Mouse (Mus musculus): ENCODE measurements around the gene Pik3cg.

Gene Pik3cg

DNA sequence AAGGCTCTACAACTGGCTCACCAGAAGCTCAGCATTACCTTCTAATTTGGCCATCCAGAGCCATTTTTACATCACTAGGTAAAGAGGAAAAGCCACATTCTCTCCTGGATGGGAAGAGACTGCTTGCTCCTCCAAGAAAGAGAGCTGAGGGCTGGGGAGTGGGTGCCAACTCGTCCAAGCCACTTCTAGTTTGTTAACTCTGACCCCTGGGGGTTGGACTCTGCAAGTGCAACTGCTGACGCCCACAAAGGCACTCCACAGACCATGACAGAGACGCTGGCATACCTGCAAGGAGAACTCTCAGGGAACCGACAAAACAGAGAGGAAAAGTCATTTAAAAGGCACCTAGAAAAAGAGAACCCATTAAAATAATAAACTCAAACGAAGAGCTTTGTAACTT lies 63.9 kb downstream of the Pik3cg start:
- intact Hi-C loops (cut with DNase I), result loop anchor here (1.0 to 5.0 kb wide), 2 partner anchors 82 to 177 kb away; partner anchors contain the start of gene Prkar2b

DNA sequence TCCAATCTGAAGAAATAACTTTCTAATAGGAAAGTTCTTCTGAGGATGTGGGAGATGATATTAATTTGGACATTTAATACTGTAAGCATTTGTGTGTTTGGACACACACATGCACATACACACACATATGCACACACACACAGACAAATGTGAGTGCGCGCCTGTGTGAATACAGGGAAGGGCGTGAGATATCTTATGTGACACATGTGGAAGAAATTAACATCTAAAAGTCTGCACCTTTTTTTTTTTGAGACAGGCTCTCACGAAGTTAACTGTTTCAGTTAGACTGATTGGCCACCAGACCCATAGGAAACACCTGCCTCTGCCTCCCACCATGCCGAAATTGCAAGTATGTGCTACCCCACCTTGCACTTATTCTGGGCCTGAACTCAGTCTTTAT lies 64.7 kb downstream of the Pik3cg start:
- intact Hi-C loops (cut with DNase I), result loop anchor here (1.0 to 5.0 kb wide), 2 partner anchors 81 to 176 kb away; partner anchors contain the start of gene Prkar2b

DNA sequence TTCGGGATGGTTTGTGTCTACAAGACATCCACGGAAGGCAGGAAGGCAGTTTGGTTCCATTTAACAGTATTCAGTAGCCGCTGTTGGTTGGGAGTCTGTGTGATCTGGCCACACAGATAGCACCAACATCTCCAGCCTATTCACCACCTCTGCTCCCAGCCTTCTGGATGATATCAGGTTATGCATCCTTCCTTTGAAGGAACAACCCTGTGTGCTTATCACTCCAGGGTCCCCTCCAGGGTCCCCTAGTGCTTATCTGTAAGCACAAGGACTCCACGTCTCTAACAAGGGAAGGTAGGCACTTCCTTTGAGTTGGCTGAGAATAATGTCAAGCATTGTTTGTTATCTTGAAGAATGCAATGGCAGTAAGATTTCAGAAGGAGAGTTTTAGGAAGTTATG lies 65.3 kb downstream of the Pik3cg start:
- intact Hi-C loops (cut with DNase I), result loop anchor here (5.0 kb wide), 1 partner anchor 81 kb away; the partner anchor contains the start of gene Prkar2b

DNA sequence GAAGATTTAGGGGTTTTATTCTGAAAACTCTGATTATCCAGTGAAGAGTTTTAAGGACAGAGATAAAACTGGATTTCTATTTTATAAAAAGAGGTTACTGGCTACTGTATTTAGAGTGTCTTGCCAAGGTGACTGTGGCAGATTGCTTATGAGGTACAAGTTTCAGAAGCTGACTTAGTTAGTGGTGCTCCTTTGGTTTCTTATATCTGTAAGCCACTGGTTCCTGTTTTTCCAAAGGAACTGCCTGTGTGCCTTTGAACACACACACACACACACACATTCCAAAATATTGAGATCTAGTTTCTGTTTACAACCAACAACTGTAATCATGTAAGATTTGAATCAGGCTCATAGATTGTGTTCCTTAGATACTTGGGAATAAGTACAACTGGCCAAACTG lies 66.7 kb downstream of the Pik3cg start:
- intact Hi-C loops (cut with DNase I), result loop anchor here (5.0 kb wide), 1 partner anchor 79 kb away; the partner anchor contains the start of gene Prkar2b

DNA sequence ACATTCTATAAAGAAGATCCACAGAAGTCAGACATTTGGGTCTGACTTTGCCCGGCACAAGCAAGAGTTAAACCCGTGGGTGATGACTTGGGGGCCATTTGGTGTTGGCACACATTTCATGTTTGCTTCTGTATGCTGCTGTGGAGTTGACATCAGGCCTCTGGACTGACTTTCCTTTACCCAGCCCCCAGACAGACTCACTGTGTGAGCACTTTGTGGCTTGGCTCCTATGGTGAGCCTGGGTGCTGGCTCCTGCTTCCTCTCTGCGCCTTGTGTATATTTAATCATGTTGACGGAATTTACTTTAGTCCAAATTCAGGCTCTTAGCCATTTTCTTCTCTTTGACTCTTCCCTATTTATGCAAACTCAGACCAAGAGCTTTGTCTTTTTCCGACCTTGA lies 69.6 kb downstream of the Pik3cg start:
- intact Hi-C loops (cut with DNase I), result no loop called here

DNA sequence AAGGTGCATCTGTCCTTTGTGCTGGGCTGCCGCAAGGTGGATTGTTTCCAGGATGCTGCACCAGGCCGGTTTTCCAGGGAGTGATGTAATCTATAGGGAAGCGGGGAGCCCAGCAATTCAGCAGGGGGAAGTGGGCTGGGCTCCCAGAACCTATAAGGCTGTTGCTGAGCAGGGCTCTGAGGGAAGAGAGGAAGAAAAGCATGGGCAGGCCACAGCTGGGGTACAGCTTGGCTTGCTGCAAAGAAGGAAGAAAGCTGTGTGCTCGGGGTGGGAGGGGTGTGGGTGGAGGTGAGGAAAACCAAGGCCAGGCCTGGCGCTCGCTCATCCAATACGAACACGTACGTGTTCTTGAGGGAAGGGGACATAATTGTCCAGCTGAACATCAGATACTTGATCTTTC lies 70.1 kb downstream of the Pik3cg start:
- intact Hi-C loops (cut with DNase I), result no loop called here

DNA sequence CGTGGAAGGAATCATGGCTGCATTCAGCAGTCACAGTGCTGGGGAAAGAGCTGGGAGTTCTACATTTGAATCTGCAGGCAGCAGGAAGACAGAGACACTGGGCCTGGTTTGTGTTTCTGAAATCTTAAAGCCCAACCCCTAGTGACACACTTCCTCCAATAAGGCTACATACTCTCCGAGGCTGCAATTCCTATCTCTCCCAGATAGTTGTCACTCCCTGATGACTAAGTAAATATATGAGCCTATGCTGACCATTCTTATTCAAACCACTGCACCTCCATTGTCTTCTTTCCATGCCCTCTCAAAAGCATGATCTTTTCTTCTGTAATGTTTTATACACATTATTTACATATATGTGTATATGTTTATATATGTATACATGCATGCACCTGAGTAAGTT lies 70.9 kb downstream of the Pik3cg start:
- intact Hi-C loops (cut with DNase I), result no loop called here

DNA sequence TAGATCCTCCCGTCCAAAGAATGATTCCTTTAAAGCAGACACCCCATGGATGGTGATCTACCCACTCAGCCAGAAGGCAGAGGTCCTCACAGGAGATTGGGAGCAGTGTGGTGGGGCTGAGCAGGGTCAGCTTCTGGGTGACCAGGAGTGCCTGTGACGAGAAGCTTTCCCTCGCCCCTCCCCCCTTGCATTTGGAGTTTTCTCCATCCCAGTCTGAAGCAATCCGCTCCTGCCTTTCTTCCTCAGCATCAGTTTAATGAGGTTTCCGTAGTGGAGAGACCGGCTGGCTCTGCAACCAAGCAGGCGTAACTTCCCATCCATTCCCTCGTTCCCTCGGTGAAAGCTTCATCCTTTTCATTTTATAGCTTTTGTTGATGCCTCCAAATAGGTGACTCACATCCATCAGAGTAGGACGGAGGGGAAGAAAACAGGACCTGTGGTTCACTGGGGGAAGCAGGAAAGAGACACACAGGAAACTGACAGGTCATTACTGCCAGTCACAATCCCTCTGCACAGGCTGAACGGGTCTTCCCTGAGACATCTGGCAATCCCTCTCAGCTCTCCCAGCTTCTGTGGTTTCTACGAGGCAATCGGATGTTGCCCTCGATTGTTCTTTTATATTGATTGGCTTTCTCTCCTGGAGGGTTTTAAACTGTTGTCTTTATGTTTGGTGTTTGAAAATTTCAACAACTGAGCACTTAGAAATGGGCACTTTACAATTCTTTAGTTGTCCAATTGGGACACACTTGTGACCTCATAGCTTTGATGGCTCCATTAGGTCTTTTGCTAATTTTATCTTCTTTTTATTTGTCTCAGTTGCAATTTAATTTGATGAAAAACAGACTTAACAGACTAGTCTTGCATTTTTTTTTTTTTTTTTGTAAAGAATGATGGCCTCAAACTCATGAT lies 80.6 kb downstream of the Pik3cg start:
- intact Hi-C loops (cut with DNase I), result no loop called here

DNA sequence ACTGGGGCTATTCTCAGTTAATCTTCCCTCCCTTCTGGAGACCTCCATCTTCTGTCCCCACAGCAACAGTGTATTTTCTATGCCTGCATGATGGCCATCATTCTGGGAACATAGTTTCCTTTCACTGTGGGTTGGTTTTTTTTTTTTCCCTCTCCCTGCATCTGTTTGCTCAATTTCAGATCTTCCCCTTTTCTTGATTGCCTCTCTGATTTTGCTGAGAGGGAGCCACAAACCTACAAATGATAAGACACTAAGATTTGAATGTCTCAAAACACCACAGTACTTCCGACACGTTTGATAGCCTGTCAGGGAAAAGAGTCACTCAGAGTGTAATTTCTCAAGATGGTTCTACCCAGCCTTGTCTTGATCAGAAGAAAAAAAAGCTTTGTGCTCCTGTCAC lies 81.3 kb downstream of the Pik3cg start:
- intact Hi-C loops (cut with DNase I), result no loop called here

DNA sequence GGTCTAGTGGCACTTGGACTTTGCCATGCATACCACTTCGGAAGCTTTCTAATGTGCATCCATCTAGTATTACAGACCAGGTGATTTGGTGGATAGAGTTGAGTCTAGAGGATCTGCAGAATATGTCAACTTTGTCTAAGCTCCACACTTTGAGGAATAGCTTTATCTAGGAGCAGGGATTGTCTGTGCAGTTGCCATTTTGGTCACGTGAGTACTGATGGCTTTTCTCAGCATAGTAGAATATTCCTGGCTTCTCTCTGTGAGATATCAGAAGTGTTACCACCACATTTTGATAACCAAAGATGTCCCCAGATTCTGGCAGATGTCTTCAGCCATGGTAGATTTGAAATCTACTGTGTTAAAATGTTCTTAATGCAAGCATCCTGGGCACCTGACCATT lies 84.0 kb downstream of the Pik3cg start:
- intact Hi-C loops (cut with DNase I), result no loop called here

DNA sequence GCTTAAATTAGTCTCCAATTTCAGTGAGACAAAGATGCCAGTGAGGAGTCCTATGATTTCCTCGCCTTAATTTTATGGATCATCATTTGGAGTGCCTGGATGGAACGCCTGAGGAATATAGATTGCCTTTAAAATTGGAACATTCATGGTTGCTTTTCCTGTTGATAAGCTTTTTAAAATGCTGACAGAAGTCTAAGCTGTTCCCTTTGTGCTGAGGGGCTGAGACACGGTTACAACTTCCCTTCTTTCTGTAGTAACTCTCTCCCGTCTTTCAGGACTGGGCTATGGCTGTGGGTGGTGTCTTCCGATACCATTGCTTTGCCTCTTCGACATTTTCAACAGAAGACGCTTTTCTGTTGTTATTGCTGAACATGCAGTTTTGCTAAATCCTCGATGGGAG lies 84.4 kb downstream of the Pik3cg start:
- intact Hi-C loops (cut with DNase I), result no loop called here

DNA sequence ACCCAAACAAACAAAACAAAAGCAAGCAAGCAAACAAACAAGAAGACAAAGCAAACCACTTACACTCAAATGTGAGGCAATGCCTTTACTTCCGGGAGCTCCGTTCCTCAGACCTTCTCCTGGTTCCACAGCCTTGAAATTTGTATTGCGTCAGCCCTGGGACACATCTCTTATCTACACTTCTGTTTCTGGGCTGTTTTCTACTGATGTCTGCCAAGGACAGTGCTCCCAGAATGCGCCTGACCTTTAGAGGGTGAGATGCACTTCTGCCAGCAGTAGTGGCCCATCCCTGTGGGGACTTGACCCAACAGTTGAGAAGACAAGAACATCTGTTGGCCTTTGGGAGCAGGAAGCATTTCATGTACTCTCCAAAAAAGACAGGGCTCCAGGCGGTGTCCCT lies 84.9 kb downstream of the Pik3cg start:
- intact Hi-C loops (cut with DNase I), result no loop called here
